Mouse (Mus musculus) intestine, embryonic 14.5 days (tissue): ENCODE measurements at regions not wholly inside any gene's neighbourhood (a gene's known extent, or its start where the extent isn't known, plus 50 kb on each side); places are given as distances from the start of the nearest gene placed in this dataset.
A peak's percentile ranks its signal among the peaks of the same experiment; 100 is the strongest.

Source experiments
- ATAC-seq: fragments of 200-750 bp; cut with Nextera tagmentation; replicated peaks from 2 replicates; pipeline ENCODE4 v1.8.0; 2017; ENCODE audit warnings: low read depth, moderate number of reproducible peaks, moderate TSS enrichment, moderate library complexity; ENCODE audit not compliant: low FRiP score, low TSS enrichment
- DNase-seq: peaks from one replicate; pipeline ENCODE4 v3.0.0-alpha.2; 2018; ENCODE audit warnings: low spot score
- H3K27ac ChIP-seq: fragments of 300-500 bp; sonication (generic); 2 replicates; pipeline ENCODE4 v1.5.1; 2014; ENCODE audit warnings: low read depth, mild to moderate bottlenecking, control low read depth
- H3K27me3 ChIP-seq: fragments of 300-500 bp; sonication (generic); replicated peaks from 2 replicates; pipeline ENCODE4 v1.6.1; 2014; ENCODE audit warnings: low read length, control low read depth; ENCODE audit not compliant: control insufficient read depth, insufficient read depth
- H3K36me3 ChIP-seq: fragments of 300-500 bp; sonication (generic); 2 replicates; pipeline ENCODE4 v1.6.1; 2014; ENCODE audit warnings: low read length, control low read depth; ENCODE audit not compliant: control insufficient read depth, insufficient read depth
- H3K4me1 ChIP-seq: fragments of 300-500 bp; sonication (generic); replicated peaks from 2 replicates; pipeline ENCODE4 v1.6.1; 2014; ENCODE audit warnings: low read length, control low read depth, mixed read lengths; ENCODE audit not compliant: control insufficient read depth, insufficient read depth
- H3K4me2 ChIP-seq: fragments of 300-500 bp; sonication (generic); 2 replicates; pipeline ENCODE4 v1.6.1; 2014; ENCODE audit warnings: low read length
- H3K4me3 ChIP-seq: fragments of 300-500 bp; sonication (generic); 2 replicates; pipeline ENCODE4 v1.5.1; 2014; ENCODE audit warnings: low read depth, low read length, control low read depth, mixed read lengths
- H3K9ac ChIP-seq: fragments of 300-500 bp; sonication (generic); 2 replicates; pipeline ENCODE4 v1.6.1; 2014; ENCODE audit warnings: mild to moderate bottlenecking, low read length
- H3K9me3 ChIP-seq: fragments of 300-500 bp; sonication (generic); 2 replicates; pipeline ENCODE4 v1.6.1; 2016; ENCODE audit warnings: low read length, control low read depth; ENCODE audit not compliant: control insufficient read depth
- WGBS: fragments of 180-500 bp; shearing (Covaris S2); extraction: QIAGEN DNeasy Blood & Tissue Kit; methylation state at CpG from one replicate; pipeline ENCODE4 v1.1.7; 2014; 5-methylcytosine and 5-hydroxymethylcytosine counted together

DNA sequence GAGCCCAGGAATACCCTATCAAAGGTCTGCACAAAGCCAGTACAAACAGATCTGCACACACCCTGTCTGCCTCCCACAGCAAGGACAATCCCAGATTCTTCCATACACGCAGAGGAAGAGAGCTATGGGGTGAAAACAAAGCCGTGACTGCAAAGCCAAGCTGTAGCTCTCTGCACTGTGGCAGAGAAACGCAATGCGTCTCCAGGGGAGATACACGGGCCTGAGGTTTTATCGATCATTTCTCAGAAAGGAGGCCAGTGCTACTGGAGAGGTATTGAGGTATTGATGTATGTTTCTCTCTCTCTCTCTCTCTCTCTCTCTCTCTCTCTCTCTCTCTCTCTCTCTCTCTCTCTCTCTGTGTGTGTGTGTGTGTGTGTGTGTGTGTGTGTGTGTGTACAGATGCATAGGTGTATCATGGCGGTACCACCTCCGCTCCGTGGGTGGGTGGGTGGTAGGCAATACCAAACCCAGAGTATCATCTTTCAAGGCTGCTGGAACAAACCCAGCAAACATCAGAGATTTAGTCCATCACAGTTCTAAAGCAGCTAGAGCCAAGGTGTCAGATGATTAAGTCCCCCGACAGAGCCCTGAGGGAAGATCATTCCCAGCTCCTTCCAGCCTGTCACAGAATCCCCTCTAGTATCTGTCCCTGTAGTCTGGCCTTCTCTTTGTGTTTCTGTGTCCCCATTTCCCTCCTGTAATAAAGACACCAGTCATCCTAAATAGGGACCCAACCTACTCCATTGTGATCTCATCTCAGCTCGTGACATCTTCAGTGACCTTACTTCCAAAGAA, 175.0 kb downstream of the Mycn start:
- Histone ChIP-seq H3K27ac (no peak overlapping the region), H3K36me3 (no peaks in the 10 kb centered on the region), H3K27me3 (no peaks in the 10 kb centered on the region), H3K4me2 (no peak overlapping the region), H3K9me3 (no peaks in the 10 kb centered on the region), H3K4me1 (peaks cover 6% of the 10 kb centered on the region; the same call in 1 of the 2 replicates), H3K9ac (no peak overlapping the region), H3K4me3 (no peak overlapping the region)
- 56% methylated on average over 11 of the region's 11 CpGs for WGBS
- DNase-seq, result no peak
- ATAC-seq, result no peak

DNA sequence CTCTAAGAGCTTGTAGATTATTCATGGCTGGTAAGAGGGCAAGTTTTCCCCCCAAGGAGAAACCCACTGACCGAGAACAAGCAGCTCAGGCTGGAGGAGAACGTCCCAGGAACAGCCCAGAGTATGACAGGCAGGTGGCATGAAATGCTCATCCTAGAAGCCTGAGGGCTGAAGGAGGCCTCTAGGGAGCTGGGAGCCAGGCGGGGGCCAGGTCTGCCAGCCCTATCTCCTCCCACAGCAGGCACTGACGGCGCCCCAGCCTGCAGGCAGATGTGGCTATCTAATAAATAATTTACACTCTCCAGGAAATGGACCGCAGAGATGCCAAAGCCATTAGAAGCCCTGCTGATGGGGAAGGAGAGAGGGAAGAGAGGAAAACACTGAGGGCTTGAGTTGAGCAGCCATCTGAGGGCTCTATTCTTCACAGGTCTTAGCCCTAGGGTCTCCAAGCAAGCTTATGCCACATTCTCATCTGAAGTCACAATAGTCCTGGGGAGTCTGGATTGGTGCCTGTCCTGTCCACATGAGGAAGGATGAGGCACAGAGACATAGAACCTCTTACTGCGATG, 176.1 kb downstream of the Mycn start:
- Histone ChIP-seq H3K27ac (no peak overlapping the region), H3K4me2 (no peak overlapping the region), H3K9ac (no peak overlapping the region), H3K9me3 (no peaks in the 10 kb centered on the region), H3K4me3 (no peak overlapping the region), H3K27me3 (no peaks in the 10 kb centered on the region), H3K36me3 (no peaks in the 10 kb centered on the region), H3K4me1 (peaks cover 6% of the 10 kb centered on the region; the same call in 1 of the 2 replicates)
- DNase-seq, result no peak
- WGBS, result 39% methylated on average over 7 of the region's 7 CpGs
- ATAC-seq, result no peak

DNA sequence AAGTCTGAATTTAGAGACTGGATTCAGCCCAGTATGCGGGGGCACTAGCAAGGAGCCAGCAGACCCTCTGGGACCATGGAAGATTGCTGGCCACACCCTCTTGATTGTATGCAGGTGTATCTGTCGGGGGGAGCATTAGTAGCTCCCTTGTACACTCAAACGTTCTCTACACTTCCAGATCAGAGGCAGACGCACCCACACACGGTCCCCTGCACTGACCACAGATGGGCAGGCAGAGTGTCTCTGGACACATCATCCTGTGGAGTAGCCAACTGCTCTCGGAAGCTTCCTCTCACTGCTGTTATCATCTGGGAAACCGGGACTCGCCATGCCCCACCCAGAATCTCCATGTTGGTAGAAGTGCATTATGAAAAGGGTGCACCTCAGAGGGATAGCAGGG, 176.7 kb downstream of the Mycn start:
- Histone ChIP-seq H3K4me1 (peaks cover 6% of the 10 kb centered on the region; the same call in 1 of the 2 replicates), H3K9ac (no peak overlapping the region), H3K4me2 (no peak overlapping the region), H3K36me3 (no peaks in the 10 kb centered on the region), H3K27ac (no peak overlapping the region), H3K27me3 (no peaks in the 10 kb centered on the region), H3K9me3 (no peaks in the 10 kb centered on the region), H3K4me3 (no peak overlapping the region)
- 81% methylated on average over 8 of the region's 8 CpGs for WGBS
- ATAC-seq (no peak), DNase-seq (no peak)

DNA sequence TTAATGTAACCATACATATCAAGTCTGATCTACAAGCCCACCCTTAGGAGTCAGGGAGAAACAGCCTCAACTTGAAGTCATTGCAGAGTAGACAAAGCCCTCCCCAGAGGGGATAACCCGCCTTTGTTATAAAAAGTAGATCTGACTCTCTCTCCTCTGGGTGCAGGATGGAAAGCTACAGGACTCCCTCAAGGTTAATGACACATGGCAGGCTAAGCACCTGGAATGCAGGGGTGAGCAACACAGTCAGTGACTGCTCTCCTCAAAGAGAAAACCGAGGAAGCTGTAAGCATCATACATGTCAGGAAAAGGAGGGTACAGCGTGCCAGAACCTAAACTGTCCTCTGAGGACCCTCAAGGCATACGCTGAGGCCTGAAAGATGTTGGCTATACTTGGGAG, 177.1 kb downstream of the Mycn start:
- no peak overlapping the region for H3K4me3 ChIP-seq
- WGBS, result 81% methylated on average over 4 of the region's 4 CpGs
- no peak overlapping the region for H3K4me2 ChIP-seq
- ATAC-seq (no peak; the same call in 1 of the 2 replicates), DNase-seq (no peak)
- no peaks in the 10 kb centered on the region for H3K9me3 ChIP-seq
- H3K36me3 ChIP-seq, result no peaks in the 10 kb centered on the region
- no peaks in the 10 kb centered on the region for H3K27me3 ChIP-seq
- H3K4me1 ChIP-seq, result peaks cover 6% of the 10 kb centered on the region; the same call in 1 of the 2 replicates
- no peak overlapping the region for H3K27ac ChIP-seq
- no peak overlapping the region for H3K9ac ChIP-seq

DNA sequence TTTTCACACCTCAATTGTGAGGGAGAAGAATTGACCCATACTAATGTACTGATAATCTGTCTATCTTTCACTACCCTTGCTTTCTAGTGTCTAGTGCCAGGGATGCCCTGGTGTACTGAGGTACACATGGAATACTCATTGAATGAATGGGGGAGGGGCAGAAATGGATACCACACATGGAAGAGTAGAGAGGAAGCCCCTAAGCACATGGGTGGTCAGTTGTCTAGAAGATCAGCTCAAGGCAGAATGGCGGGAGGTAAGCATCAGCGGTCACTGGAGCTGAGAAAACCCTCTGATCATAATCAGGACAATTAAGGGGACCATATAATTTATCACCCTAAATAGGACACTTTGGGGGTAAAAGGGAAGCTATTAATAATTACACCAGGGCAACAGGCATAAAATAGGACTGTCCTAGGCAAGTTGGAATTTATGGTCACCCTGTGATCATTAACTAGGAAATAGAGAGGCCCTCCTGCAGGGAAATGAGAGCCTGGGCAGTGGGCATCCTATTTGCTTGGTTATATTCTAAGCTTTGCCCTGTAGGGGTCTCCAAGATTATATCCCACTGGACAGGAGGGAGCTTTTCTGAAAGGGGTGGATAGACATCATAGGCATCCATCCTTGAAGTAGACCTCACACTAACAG, 185.3 kb downstream of the Mycn start:
- Histone ChIP-seq H3K36me3 (no peaks in the 10 kb centered on the region), H3K9me3 (no peaks in the 10 kb centered on the region), H3K27ac (no peak overlapping the region), H3K9ac (no peak overlapping the region), H3K4me2 (no peak overlapping the region), H3K4me3 (no peak overlapping the region), H3K4me1 (no peaks in the 10 kb centered on the region), H3K27me3 (no peaks in the 10 kb centered on the region)
- ATAC-seq (peak; percentile 71), DNase-seq (no peak)
- WGBS, result 35% methylated on average over 2 of the region's 2 CpGs

DNA sequence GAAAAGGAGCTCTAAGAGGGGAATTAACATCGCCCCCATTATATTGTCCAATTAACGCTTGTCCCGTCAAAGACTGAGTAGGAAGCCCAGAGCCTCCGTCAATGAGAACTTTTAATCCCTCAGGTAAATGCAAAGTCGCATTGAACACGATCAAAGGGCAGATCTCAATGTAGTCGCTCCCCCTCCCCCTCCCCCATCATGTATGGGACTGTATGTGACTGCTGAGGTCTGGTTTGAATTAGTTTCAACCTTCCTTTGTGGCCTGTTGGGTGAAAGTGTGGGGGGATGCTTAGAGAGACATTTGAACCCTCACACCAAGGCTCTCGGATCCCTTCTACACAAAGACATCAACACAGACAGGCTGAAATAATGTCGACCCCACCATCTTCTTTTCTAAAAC, 187.9 kb downstream of the Mycn start:
- 59% methylated on average over 9 of the region's 9 CpGs for WGBS
- DNase-seq, result no peak
- H3K27me3 ChIP-seq, result no peaks in the 10 kb centered on the region
- H3K9me3 ChIP-seq, result no peaks in the 10 kb centered on the region
- no peak for ATAC-seq
- no peak overlapping the region for H3K27ac ChIP-seq
- no peaks in the 10 kb centered on the region for H3K36me3 ChIP-seq
- no peaks in the 10 kb centered on the region for H3K4me1 ChIP-seq
- no peak overlapping the region for H3K4me3 ChIP-seq
- no peak overlapping the region for H3K9ac ChIP-seq
- H3K4me2 ChIP-seq, result no peak overlapping the region

DNA sequence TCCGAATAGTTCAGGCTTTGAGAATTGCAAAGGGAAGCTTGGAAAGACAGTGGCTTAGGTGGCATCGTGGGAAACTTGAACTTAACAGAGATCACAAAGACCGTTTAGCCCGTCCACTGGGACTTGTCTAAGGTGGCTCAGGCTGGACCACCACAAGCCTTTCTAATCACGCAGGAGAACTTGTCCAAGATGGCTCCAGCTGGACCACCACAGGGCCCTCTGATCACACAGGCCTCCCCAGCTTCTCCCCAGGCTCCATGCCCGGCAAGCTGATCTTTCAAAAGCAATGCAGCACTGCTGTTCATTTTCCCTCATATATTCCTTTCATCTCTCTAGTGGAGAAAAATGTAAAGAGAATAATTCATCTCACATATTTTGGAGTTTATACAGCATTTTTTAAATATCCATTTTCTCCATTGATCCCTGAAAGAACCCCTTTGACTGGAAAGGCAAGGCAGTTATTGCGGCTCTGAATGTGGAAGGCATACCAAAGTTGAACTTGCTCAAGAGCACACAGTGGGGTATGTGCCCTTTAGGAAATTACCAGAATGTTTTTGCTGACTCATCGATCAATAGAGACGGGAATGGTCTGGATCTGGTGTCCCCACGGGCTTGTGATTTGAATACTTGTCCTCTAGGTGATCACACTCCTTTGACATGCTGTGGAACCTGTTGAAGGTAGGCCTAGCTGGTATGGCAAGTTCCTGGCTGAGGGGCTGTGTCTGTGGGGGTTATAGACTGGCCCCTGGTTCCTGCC, 189.9 kb downstream of the Mycn start:
- ATAC-seq (no peak), DNase-seq (no peak)
- Histone ChIP-seq H3K36me3 (no peaks in the 10 kb centered on the region), H3K9me3 (no peaks in the 10 kb centered on the region), H3K4me3 (no peak overlapping the region), H3K27me3 (no peaks in the 10 kb centered on the region), H3K27ac (no peak overlapping the region), H3K4me1 (no peaks in the 10 kb centered on the region), H3K4me2 (no peak overlapping the region), H3K9ac (no peak overlapping the region)
- 92% methylated on average over 10 of the region's 10 CpGs for WGBS

DNA sequence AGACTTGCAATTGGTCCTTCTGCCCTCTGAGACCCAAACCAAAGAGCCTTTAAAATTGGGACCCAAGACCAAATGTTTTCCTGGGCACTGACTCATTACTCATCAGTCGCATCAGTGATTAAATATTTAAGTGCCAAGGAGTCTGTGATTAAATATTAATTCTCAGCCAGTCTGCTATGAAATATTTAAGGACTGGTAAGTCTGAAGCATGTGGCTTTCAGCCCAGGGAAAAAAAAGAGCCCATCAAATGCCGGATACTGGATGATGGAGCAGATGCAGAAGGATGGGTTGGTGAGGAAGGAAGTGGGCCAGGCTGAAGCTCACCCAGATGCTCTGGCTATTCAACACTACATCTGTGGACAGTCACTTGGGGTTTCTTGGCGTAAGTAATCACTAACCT, 192.0 kb downstream of the Mycn start:
- DNase-seq (no peak), ATAC-seq (no peak)
- 89% methylated on average over 3 of the region's 3 CpGs for WGBS
- no peak overlapping the region for H3K4me3 ChIP-seq
- no peaks in the 10 kb centered on the region for H3K27me3 ChIP-seq
- H3K4me1 ChIP-seq, result no peaks in the 10 kb centered on the region
- no peaks in the 10 kb centered on the region for H3K9me3 ChIP-seq
- no peaks in the 10 kb centered on the region for H3K36me3 ChIP-seq
- no peak overlapping the region for H3K27ac ChIP-seq
- no peak overlapping the region for H3K4me2 ChIP-seq
- no peak overlapping the region for H3K9ac ChIP-seq
